Mouse (Mus musculus) lung, postnatal 0 days (tissue): ENCODE measurements around the gene Hagh.

Source experiments
- CTCF ChIP-seq: IDR thresholded peaks from 2 replicates; pipeline ENCODE4 v1.5.1; 2016; ENCODE audit warnings: antibody characterized with exemption, mild to moderate bottlenecking
- EP300 ChIP-seq: IDR thresholded peaks from 2 replicates; pipeline ENCODE4 v1.6.1; 2016; ENCODE audit warnings: antibody characterized with exemption, mild to moderate bottlenecking, control low read depth

DNA sequence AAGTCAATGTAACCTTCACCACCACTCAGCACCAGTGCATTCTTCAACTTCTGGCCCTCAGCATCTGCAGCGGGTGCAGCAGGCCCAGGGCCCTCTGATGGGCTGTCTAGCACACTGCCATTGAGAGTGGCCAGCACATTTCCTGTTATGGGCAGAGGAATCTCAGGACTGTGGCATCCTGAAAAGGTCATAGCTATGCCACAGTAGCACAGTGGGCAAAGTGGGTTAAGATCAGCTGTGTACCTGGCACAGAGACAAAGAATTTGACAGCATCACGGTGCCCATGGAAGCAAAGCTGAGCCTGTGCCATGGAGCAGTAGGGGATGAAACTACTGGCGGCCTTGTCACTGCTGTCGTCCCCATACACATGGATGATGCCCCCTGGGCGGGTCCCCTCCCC is 59.2 kb downstream of the Hagh start:
- no peak for TF ChIP-seq CTCF
- TF ChIP-seq EP300, result no peak
